Mouse (Mus musculus) forebrain, embryonic 13.5 days (tissue): ENCODE results near the gene Sptbn2. TPM values are rescaled to one million over a fixed set of nuclear protein-coding genes. Genes with fewer than 3 reads are reported as not detected.

Experiments used
- ATAC-seq: fragments of 200-750 bp; cut with Nextera tagmentation; 2 replicates; pipeline ENCODE4 v1.8.0; 2017
- H3K27ac ChIP-seq: fragments of 300-500 bp; sonication (generic); 2 replicates; pipeline ENCODE4 v1.5.1; 2015; ENCODE audit warnings: inconsistent platforms, mild to moderate bottlenecking, moderate library complexity
- H3K27me3 ChIP-seq: fragments of 300-500 bp; sonication (generic); 2 replicates; pipeline ENCODE4 v1.6.1; 2015; ENCODE audit warnings: mild to moderate bottlenecking, inconsistent platforms
- H3K36me3 ChIP-seq: fragments of 300-500 bp; sonication (generic); 2 replicates; pipeline ENCODE4 v1.6.1; 2015; ENCODE audit warnings: mild to moderate bottlenecking, inconsistent platforms; ENCODE audit not compliant: poor library complexity, severe bottlenecking
- H3K4me1 ChIP-seq: fragments of 300-500 bp; sonication (generic); 2 replicates; pipeline ENCODE4 v1.6.1; 2015; ENCODE audit warnings: inconsistent platforms
- H3K4me2 ChIP-seq: fragments of 300-500 bp; sonication (generic); 2 replicates; pipeline ENCODE4 v1.6.1; 2015; ENCODE audit warnings: inconsistent platforms, mild to moderate bottlenecking, moderate library complexity
- H3K4me3 ChIP-seq: fragments of 300-500 bp; sonication (generic); 2 replicates; pipeline ENCODE4 v1.5.1; 2015; ENCODE audit warnings: mild to moderate bottlenecking, inconsistent platforms
- H3K9ac ChIP-seq: fragments of 300-500 bp; sonication (generic); 2 replicates; pipeline ENCODE4 v1.6.1; 2015; ENCODE audit warnings: mild to moderate bottlenecking, inconsistent platforms
- H3K9me3 ChIP-seq: fragments of 300-500 bp; sonication (generic); replicated peaks from 2 replicates; pipeline ENCODE4 v1.6.1; 2016; ENCODE audit warnings: inconsistent platforms
- WGBS: fragments of 180-500 bp; shearing (Covaris S2); methylation state at CpG from one replicate; pipeline ENCODE4 v1.1.7; 2015; 5-methylcytosine and 5-hydroxymethylcytosine counted together
- polyA plus RNA-seq: library from polyadenylated mRNA; unstranded; fragments of >200 nt; fragmentation: Nextera tagmentation; extraction: Ambion mirVana; gene quantifications from 2 replicates; pipeline ENCODE4 v1.2.1, GENCODE M21; 2015

The Sptbn2 gene
- polyA plus RNA-seq, 1 experiment from 2014 or later: 18.1 TPM

DNA sequence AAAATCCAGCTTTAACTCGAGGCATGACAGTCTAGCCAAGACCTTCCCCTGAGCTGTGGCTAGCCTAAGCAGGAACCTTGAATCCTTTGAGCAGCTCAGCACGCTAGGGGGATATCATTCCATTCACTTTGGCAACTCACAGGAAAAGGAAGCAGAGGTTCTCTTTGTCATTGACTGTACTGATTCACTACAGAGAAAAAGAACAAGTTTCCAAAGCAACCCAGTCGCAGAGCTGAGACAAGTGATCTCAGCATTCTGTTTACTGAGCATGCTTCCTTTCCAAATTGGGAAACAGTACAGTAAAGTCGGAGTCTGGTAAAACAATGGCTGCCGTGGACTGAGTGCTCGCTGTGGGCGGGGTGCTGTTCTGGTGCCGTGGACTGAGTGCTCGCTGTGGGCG lies 2.2 kb upstream of the Sptbn2 start:
- Histone ChIP-seq H3K27ac (no peak overlapping the region), H3K27me3 (no peaks in the 10 kb centered on the region), H3K36me3 (no peaks in the 10 kb centered on the region), H3K4me2 (no peak overlapping the region), H3K9me3 (no peaks in the 10 kb centered on the region), H3K9ac (no peak overlapping the region), H3K4me3 (no peak overlapping the region), H3K4me1 (peaks cover 21% of the 10 kb centered on the region)
- ATAC-seq: no peak
- 84% methylated on average over 10 of the region's 10 CpGs for WGBS

DNA sequence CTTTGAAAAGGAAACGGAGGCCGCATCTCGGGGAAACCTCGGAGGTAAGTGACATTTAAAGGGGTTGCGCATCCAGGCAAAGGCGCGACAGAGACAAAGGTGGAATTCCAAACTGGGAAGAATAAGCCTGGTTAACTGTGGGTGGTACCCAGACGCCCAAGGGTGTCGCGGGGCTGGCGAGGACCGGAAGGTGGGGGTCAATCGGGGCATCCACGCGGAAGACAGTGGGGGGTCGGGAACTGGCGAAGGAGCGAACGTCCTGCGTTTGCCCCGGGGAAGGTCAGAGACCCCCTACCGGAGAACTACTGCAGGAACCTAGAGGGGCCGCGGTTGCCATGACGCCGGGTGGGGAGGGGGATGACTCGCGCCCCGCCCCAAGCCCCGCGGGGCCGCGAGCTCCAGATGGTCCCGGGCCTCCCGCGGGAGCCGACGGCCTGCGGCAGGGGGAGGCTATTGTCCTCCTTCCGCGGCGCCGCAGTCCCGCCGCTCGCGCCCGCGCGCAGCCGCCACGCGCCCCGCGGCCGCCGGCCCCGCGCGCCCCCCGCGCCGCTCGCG lies 711 bp downstream of the Sptbn2 start:
- H3K27ac ChIP-seq: peak overlapping the region; percentile 90
- no peaks in the 10 kb centered on the region for H3K27me3 ChIP-seq
- peaks cover 27% of the 10 kb centered on the region for H3K4me1 ChIP-seq
- no peaks in the 10 kb centered on the region for H3K36me3 ChIP-seq
- ATAC-seq: peak; percentile 76
- H3K9ac ChIP-seq: peak overlapping the region; percentile 95
- peak overlapping the region; percentile 80 for H3K4me2 ChIP-seq
- peak overlapping the region; percentile 84 for H3K4me3 ChIP-seq
- WGBS: under 1% methylated on average over 22 of the region's 65 CpGs
- no peaks in the 10 kb centered on the region for H3K9me3 ChIP-seq

DNA sequence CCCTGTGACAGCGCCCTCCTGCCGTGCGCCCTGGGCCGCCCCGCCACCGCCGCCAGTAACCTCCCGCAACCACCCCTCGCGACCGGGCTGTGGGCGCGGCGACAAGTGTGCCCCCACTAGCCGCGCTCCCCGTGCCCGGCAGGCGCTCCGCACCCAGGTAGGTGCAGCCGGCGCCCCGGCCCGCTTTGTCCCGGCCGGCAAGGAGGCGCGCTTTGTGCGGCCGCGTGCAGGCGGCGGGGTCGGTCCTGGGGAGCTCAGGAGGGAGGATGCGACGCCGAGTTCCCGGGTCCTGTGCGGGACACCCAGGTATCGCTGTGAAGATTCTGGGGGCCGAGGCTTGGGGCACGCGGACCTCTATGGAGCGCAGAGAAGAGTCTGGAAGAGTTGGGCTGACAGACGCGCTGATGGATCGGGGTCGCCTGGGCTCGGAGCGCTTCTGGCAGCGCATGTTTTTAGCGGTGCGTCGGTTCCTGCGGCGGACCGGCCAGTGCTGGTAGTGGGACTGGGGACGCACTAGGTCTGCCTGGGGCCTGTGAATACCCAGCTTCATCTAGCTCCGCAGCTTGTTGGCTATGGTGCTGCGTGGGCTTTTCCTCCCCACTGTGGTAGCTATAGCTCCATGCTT lies 1.3 kb downstream of the Sptbn2 start:
- Histone ChIP-seq H3K27me3 (no peaks in the 10 kb centered on the region), H3K4me2 (peak overlapping the region; percentile 80), H3K9ac (peak overlapping the region; percentile 95), H3K4me3 (peak overlapping the region; percentile 84), H3K4me1 (peaks cover 27% of the 10 kb centered on the region), H3K36me3 (no peaks in the 10 kb centered on the region), H3K27ac (peak overlapping the region; percentile 90), H3K9me3 (no peaks in the 10 kb centered on the region)
- WGBS: under 1% methylated on average over 40 of the region's 60 CpGs
- peak; percentile 65 for ATAC-seq

DNA sequence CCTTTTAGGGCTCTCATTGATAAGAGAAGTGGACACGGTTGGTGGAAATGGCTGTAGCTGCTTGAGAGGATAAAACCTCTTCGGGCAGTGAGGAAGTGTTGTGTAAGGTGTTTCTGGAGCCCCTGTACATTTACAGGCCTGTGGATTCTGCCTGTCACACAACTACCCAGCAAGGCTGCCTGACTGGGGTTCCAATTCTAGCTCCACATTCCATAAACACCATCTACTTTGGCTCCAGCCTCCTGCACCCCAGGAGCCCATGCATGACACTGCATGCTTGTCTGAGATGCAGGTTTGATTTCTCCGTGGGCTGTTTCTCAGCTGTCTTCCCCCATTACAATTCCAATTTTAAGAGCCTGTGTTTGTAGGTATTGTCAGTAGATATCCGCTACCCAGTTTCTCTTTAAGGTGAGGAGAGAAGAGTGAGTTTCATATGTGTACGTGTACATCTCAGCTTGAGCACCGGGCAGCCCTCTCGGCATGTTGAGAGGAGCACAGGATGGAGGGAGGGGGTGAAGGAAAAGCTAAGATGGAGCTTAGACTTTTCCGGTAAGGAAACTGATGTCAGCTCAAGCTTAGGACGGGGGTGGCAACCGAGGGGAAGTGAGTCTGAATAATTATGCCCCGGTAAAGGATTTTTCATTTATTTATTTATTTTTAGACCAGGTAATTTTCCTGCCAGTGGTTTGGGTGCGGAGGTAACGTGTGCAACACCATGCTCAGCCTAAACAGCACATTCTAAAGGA lies 2.0 kb downstream of the Sptbn2 start:
- Histone ChIP-seq H3K9me3 (no peaks in the 10 kb centered on the region), H3K27ac (peak overlapping the region; percentile 90), H3K9ac (peak overlapping the region; percentile 95), H3K27me3 (no peaks in the 10 kb centered on the region), H3K4me3 (peak overlapping the region; percentile 84), H3K36me3 (no peaks in the 10 kb centered on the region), H3K4me2 (peak overlapping the region; percentile 80), H3K4me1 (peaks cover 27% of the 10 kb centered on the region)
- 37% methylated on average over 13 of the region's 13 CpGs for WGBS
- ATAC-seq: no peak

DNA sequence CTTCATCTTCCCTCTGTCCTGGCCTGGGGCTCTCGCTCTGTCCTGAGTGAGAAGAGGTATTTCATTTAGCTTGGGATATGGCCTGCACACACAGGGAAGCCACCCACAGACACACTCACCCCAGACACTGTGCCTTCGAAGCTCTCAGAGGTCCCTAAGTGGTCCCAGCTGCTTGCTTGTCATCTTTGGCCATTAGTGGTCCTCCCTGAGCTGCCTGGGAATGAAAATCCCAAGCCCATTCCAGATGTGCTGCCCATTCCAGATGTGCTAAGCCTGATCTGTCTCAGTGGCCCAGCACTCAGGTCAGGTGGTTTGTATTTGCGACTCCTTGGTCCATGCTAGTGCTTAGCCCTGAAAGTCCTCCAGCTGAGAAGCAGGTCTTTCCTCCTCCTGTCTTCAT lies 2.9 kb downstream of the Sptbn2 start:
- no peaks in the 10 kb centered on the region for H3K9me3 ChIP-seq
- H3K4me3 ChIP-seq: peak overlapping the region; percentile 84
- peak overlapping the region; percentile 80 for H3K4me2 ChIP-seq
- 72% methylated on average over 3 of the region's 3 CpGs for WGBS
- H3K4me1 ChIP-seq: peaks cover 29% of the 10 kb centered on the region
- ATAC-seq: no peak
- peaks cover 2% of the 10 kb centered on the region; the same call in 1 of the 2 replicates for H3K36me3 ChIP-seq
- H3K9ac ChIP-seq: peak overlapping the region; percentile 95
- no peaks in the 10 kb centered on the region for H3K27me3 ChIP-seq
- H3K27ac ChIP-seq: no peak overlapping the region

DNA sequence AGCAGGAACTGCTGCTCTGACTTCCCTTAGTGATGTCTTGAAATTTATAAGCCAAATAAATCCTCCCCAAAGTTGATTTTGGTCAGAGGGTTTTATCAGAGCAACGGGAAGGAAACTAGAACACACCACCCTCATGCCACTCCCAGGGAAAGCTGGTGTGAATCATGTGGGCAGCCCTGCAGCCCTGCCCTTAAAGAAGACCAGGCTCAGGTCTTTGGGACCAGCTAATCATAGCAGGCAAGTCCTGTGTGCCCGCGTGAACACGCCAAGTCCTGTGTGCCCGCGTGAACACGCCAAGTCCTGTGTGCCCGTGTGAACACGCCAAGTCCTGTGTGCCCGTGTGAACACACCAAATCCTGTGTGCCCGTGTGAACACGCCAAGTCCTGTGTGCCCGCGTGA lies 5.8 kb downstream of the Sptbn2 start:
- 94% methylated on average over 14 of the region's 14 CpGs for WGBS

DNA sequence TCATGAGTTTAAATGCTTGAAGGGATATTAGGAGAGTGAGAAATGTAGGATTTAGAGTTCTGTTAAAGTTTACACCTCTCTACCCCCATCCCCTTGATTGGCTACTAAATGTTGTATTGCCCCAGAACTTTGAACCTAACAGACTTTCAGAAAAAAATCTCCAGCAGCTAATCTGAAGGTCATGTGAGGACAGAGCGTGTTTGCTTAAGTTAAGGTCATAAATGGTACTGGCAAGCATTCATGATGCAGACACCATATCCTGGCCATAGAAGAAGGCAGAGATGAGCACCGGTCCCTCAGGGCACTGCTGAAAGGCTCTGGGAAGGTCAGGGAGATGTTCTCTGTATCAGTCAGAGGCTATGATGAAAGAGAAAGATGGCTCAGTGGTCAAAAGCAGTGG lies 6.3 kb downstream of the Sptbn2 start:
- H3K27me3 ChIP-seq: no peaks in the 10 kb centered on the region
- H3K4me1 ChIP-seq: peaks cover 31% of the 10 kb centered on the region
- no peak overlapping the region for H3K27ac ChIP-seq
- H3K9ac ChIP-seq: no peak overlapping the region
- no peak overlapping the region for H3K4me2 ChIP-seq
- no peaks in the 10 kb centered on the region for H3K9me3 ChIP-seq
- WGBS: 92% methylated on average over 2 of the region's 2 CpGs
- peaks cover 33% of the 10 kb centered on the region for H3K36me3 ChIP-seq
- no peak overlapping the region for H3K4me3 ChIP-seq
- no peak for ATAC-seq

More for the DNA sequence above, 5.8 kb downstream of the Sptbn2 start:
- H3K4me2 ChIP-seq: no peak overlapping the region
- H3K36me3 ChIP-seq: peaks cover 29% of the 10 kb centered on the region
- ATAC-seq: no peak
- peaks cover 31% of the 10 kb centered on the region for H3K4me1 ChIP-seq
- no peak overlapping the region for H3K9ac ChIP-seq
- no peaks in the 10 kb centered on the region for H3K9me3 ChIP-seq
- no peak overlapping the region for H3K4me3 ChIP-seq
- no peak overlapping the region for H3K27ac ChIP-seq
- no peaks in the 10 kb centered on the region for H3K27me3 ChIP-seq

DNA sequence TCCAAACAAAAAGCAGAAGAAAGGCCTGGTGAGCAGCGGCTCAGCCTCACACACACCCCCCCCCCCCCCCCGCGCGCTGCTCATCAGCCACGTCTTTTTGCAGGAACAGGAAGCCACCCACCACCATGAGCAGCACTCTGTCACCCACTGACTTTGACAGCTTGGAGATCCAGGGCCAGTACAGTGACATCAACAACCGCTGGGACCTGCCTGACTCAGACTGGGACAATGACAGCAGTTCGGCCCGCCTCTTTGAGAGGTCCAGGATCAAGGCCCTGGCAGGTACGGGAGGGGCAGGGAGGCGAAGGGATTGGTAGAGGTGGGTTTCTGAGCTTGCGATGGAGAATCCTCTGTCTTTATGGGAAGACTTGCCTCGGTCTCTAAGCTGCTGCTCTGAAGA lies 7.7 kb downstream of the Sptbn2 start:
- Histone ChIP-seq H3K4me2 (no peak overlapping the region), H3K36me3 (peaks cover 35% of the 10 kb centered on the region), H3K4me3 (no peak overlapping the region), H3K27ac (no peak overlapping the region), H3K4me1 (peaks cover 19% of the 10 kb centered on the region), H3K9me3 (no peaks in the 10 kb centered on the region), H3K27me3 (no peaks in the 10 kb centered on the region), H3K9ac (no peak overlapping the region)
- 26% methylated on average over 11 of the region's 12 CpGs for WGBS
- no peak for ATAC-seq

DNA sequence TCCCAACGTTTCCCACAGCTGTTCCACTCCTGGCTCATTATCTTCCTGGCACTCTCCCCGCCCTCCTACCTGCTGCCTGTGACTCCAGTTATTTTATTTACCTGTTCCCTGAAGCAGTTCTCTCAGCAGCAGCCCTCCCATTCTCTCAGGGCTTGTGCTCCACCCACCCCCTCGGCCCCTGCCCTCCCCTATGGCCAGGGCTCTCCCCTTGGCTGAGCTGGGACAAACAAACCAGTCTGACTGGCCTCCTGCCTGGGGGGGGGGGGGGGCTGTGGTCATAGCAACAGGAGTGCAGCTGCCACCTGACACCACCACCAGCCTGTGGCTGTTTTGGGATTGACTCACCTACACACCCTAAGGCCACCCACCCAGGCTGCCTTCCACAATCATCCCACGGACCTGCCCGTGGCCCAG lies 8.4 kb downstream of the Sptbn2 start:
- 19% methylated on average over 5 of the region's 5 CpGs for WGBS
- ATAC-seq: no peak

DNA sequence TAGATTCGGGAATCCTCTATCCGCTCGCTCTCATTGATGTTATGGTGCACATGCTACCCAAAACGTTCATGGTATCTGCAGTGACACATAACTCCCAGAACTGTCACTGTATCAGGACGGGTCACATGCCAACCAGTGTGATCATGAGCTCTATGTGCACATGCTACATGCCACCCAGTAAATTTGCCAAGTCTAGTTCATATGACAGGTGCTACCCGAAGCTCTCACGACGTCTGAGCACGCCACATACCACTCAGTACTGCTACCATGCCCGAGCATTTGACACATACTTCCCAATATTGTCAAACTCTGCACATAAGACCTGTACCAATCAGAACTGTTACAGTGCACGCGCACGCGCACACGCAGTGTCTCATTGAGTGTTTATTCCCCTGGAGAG lies 9.1 kb downstream of the Sptbn2 start:
- no peak for ATAC-seq
- H3K36me3 ChIP-seq: peaks cover 47% of the 10 kb centered on the region
- WGBS: 84% methylated on average over 15 of the region's 15 CpGs
- no peak overlapping the region for H3K27ac ChIP-seq
- no peak overlapping the region for H3K9ac ChIP-seq
- no peaks in the 10 kb centered on the region for H3K27me3 ChIP-seq
- H3K4me2 ChIP-seq: no peak overlapping the region
- no peaks in the 10 kb centered on the region for H3K9me3 ChIP-seq
- H3K4me3 ChIP-seq: no peak overlapping the region
- peaks cover 12% of the 10 kb centered on the region; the same call in 1 of the 2 replicates for H3K4me1 ChIP-seq

More for the DNA sequence above, 8.4 kb downstream of the Sptbn2 start:
- Histone ChIP-seq H3K36me3 (peaks cover 41% of the 10 kb centered on the region), H3K4me2 (no peak overlapping the region), H3K27me3 (no peaks in the 10 kb centered on the region), H3K4me1 (peaks cover 15% of the 10 kb centered on the region), H3K9me3 (no peaks in the 10 kb centered on the region), H3K9ac (no peak overlapping the region), H3K27ac (no peak overlapping the region), H3K4me3 (no peak overlapping the region)

DNA sequence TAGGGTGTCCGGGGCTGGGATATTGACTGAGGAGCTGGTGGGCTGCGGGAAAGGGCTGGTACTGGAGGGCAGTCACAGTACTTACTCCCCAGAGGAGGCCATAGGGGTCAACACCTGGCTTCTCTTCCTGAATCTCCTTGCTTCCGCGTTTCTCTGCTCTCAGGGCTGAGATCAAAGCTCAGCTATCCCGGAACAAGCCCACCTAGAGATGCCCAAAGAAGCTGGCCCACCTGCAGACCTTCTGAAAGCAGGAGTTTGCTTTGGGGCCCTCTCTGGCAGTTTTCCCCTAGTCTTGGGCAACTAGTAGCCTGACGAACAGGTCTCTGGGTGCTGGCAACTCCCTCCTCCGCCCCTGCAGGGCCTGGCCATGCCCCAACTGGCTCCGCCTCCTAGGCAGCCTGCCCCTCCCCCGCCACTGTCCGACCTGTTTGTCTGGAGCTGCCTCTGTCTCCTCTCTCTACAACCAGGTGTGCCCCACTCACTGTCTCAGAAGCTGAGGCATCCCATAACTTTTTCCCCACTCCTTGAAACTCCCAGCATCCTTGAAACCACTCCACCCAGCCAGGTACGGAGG lies 9.8 kb downstream of the Sptbn2 start:
- Histone ChIP-seq H3K27me3 (no peaks in the 10 kb centered on the region), H3K36me3 (peaks cover 53% of the 10 kb centered on the region), H3K4me1 (peaks cover 12% of the 10 kb centered on the region; the same call in 1 of the 2 replicates), H3K27ac (no peak overlapping the region), H3K4me3 (no peak overlapping the region), H3K9me3 (no peaks in the 10 kb centered on the region), H3K4me2 (no peak overlapping the region), H3K9ac (no peak overlapping the region)
- ATAC-seq: no peak
- WGBS: 28% methylated on average over 11 of the region's 11 CpGs

DNA sequence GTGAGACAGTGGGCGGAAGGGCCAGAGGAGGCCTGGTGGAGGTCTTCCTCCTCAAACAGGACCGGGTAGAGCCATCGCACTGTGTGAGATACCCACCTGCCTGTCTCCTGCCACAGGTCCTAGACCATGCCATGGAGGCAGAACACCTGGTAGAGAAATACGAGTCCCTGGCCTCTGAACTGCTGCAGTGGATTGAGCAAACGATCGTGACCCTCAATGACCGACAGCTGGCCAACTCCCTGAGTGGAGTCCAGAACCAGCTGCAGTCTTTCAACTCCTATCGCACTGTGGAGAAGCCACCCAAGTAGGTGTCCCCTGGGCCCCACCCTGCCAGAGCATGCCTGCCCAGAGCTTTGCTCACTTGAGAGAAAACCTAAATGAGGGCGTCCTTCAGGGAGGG lies 18.2 kb downstream of the Sptbn2 start:
- H3K9ac ChIP-seq: no peak overlapping the region
- no peak overlapping the region for H3K4me2 ChIP-seq
- no peaks in the 10 kb centered on the region for H3K9me3 ChIP-seq
- WGBS: 95% methylated on average over 9 of the region's 9 CpGs
- no peak overlapping the region for H3K27ac ChIP-seq
- peaks cover 90% of the 10 kb centered on the region for H3K36me3 ChIP-seq
- H3K27me3 ChIP-seq: no peaks in the 10 kb centered on the region
- H3K4me3 ChIP-seq: no peak overlapping the region
- no peaks in the 10 kb centered on the region for H3K4me1 ChIP-seq
- ATAC-seq: no peak
